Mouse (Mus musculus) limb, embryonic 14.5 days (tissue): ENCODE results near the gene Midn. TPM values are rescaled to one million over a fixed set of nuclear protein-coding genes. Genes with fewer than 3 reads are reported as not detected.
A peak's percentile ranks its signal among the peaks of the same experiment; 100 is the strongest.

Source experiments
- ATAC-seq: fragments of 200-750 bp; cut with Nextera tagmentation; 2 replicates; pipeline ENCODE4 v1.8.0; 2017; ENCODE audit warnings: low read depth, moderate number of reproducible peaks, moderate TSS enrichment; ENCODE audit not compliant: low FRiP score
- DNase-seq: peaks from one replicate; pipeline ENCODE4 v3.0.0-alpha.2; 2015; ENCODE audit warnings: low spot score
- H3K27ac ChIP-seq: fragments of 300-500 bp; sonication (generic); replicated peaks from 2 replicates; pipeline ENCODE4 v1.5.1; 2014; ENCODE audit warnings: low read depth, mild to moderate bottlenecking, low read length, moderate library complexity, mixed read lengths
- H3K27me3 ChIP-seq: fragments of 300-500 bp; sonication (generic); 2 replicates; pipeline ENCODE4 v1.6.1; 2014; ENCODE audit warnings: low read length, mixed read lengths; ENCODE audit not compliant: control insufficient read depth, insufficient read depth
- H3K36me3 ChIP-seq: fragments of 300-500 bp; sonication (generic); 2 replicates; pipeline ENCODE4 v1.6.1; 2014; ENCODE audit warnings: mild to moderate bottlenecking, low read length, moderate library complexity, mixed read lengths; ENCODE audit not compliant: control insufficient read depth, insufficient read depth
- H3K4me1 ChIP-seq: fragments of 300-500 bp; sonication (generic); 2 replicates; pipeline ENCODE4 v1.6.1; 2014; ENCODE audit warnings: antibody characterized with exemption, low read length, mixed read lengths; ENCODE audit not compliant: control insufficient read depth, insufficient read depth
- H3K4me2 ChIP-seq: fragments of 300-500 bp; sonication (generic); replicated peaks from 2 replicates; pipeline ENCODE4 v1.6.1; 2014; ENCODE audit warnings: low read depth, mild to moderate bottlenecking, low read length, moderate library complexity; ENCODE audit not compliant: severe bottlenecking
- H3K4me3 ChIP-seq: fragments of 300-500 bp; sonication (generic); replicated peaks from 2 replicates; pipeline ENCODE4 v1.5.1; 2014; ENCODE audit warnings: low read length
- H3K9ac ChIP-seq: fragments of 300-500 bp; sonication (generic); 2 replicates; pipeline ENCODE4 v1.6.1; 2014; ENCODE audit warnings: mild to moderate bottlenecking, low read depth, low read length, moderate library complexity; ENCODE audit not compliant: severe bottlenecking
- H3K9me3 ChIP-seq: fragments of 300-500 bp; sonication (generic); 2 replicates; pipeline ENCODE4 v1.6.1; 2016; ENCODE audit warnings: low read length; ENCODE audit not compliant: control insufficient read depth
- POLR2A ChIP-seq: fragments of 200-500 bp; IDR thresholded peaks from 2 replicates; pipeline ENCODE4 v1.8.0; 2012; ENCODE audit warnings: inconsistent platforms, mild to moderate bottlenecking, moderate library complexity, borderline replicate concordance; ENCODE audit not compliant: insufficient read depth, insufficient read length; ENCODE audit errors: extremely low read depth
- WGBS: fragments of 180-500 bp; shearing (Covaris S2); extraction: QIAGEN DNeasy Blood & Tissue Kit; methylation state at CpG from one replicate; pipeline ENCODE4 v1.1.7; 2014; 5-methylcytosine and 5-hydroxymethylcytosine counted together
- polyA plus RNA-seq, 2 experiments: library from polyadenylated mRNA; depleted of rRNA in 1 of 2; stranded (reverse) in 1 of 2; unstranded in 1 of 2; fragments of >200 nt; fragmentation: Nextera tagmentation in 1 of 2; extraction: Ambion mirVana in 1 of 2; gene quantifications; 2 replicates each; pipeline versions ENCODE4 v1.2.1 to v1.2.3; 2012 to 2014

The Midn gene
- polyA plus RNA-seq, 2 experiments: 33.4 to 108 TPM

GRCm38 (mm10) chr10:80148610-80149290, 678 bp downstream of the Midn start:
- H3K9ac ChIP-seq: peak overlapping the region; percentile 91
- ATAC-seq: peak; percentile 20
- peaks cover 24% of the 10 kb centered on the region for H3K4me1 ChIP-seq
- H3K27ac ChIP-seq: peak overlapping the region; percentile 99
- TF ChIP-seq POLR2A: peak; percentile 13; the same call in 1 of the 2 replicates
- 2% methylated on average over 57 of the region's 57 CpGs for WGBS
- H3K4me2 ChIP-seq: peak overlapping the region; percentile 61
- H3K36me3 ChIP-seq: peaks cover 66% of the 10 kb centered on the region
- H3K4me3 ChIP-seq: peak overlapping the region; percentile 99
- H3K9me3 ChIP-seq: no peaks in the 10 kb centered on the region
- H3K27me3 ChIP-seq: no peaks in the 10 kb centered on the region
- DNase-seq: peak; percentile 89

GRCm38 (mm10) chr10:80149291-80150225, 1.5 kb downstream of the Midn start:
- peak overlapping the region; percentile 99 for H3K4me3 ChIP-seq
- peaks cover 66% of the 10 kb centered on the region for H3K36me3 ChIP-seq
- peak overlapping the region; percentile 93 for H3K4me2 ChIP-seq
- ATAC-seq (peak; percentile 84), DNase-seq (peak; percentile 99)
- H3K27me3 ChIP-seq: no peaks in the 10 kb centered on the region
- H3K9me3 ChIP-seq: no peaks in the 10 kb centered on the region
- H3K9ac ChIP-seq: peak overlapping the region; percentile 98
- H3K4me1 ChIP-seq: peaks cover 26% of the 10 kb centered on the region
- WGBS: under 1% methylated on average over 64 of the region's 88 CpGs
- peak overlapping the region; percentile 99 for H3K27ac ChIP-seq
- TF ChIP-seq POLR2A: peak; percentile 88; the same call in 1 of the 2 replicates

GRCm38 (mm10) chr10:80150226-80151210, 2.4 kb downstream of the Midn start:
- Histone ChIP-seq H3K27ac (peak overlapping the region; percentile 96), H3K4me1 (peaks cover 26% of the 10 kb centered on the region), H3K4me2 (peak overlapping the region; percentile 93), H3K4me3 (peak overlapping the region; percentile 99), H3K27me3 (no peaks in the 10 kb centered on the region), H3K9me3 (no peaks in the 10 kb centered on the region), H3K9ac (peak overlapping the region; percentile 98), H3K36me3 (peaks cover 66% of the 10 kb centered on the region)
- TF ChIP-seq POLR2A: 0 out of 2 replicates have a peak, but pooled peaks have one; percentile 14
- WGBS: under 1% methylated on average over 41 of the region's 71 CpGs
- no peak for ATAC-seq
- peak; percentile 70 for DNase-seq

GRCm38 (mm10) chr10:80151211-80152034, 3.4 kb downstream of the Midn start:
- TF ChIP-seq POLR2A: no peak

More at GRCm38 (mm10) chr10:80151211-80152034, 3.4 kb downstream of the Midn start:
- DNase-seq (peak; percentile 37), ATAC-seq (no peak)
- under 1% methylated on average over 25 of the region's 26 CpGs for WGBS
- peak overlapping the region; percentile 96 for H3K27ac ChIP-seq
- H3K4me1 ChIP-seq: peaks cover 26% of the 10 kb centered on the region
- no peaks in the 10 kb centered on the region for H3K27me3 ChIP-seq
- H3K9me3 ChIP-seq: no peaks in the 10 kb centered on the region
- peak overlapping the region; percentile 99 for H3K4me3 ChIP-seq
- peaks cover 66% of the 10 kb centered on the region for H3K36me3 ChIP-seq
- peak overlapping the region; percentile 93 for H3K4me2 ChIP-seq
- H3K9ac ChIP-seq: peak overlapping the region; percentile 98
